Mouse (Mus musculus): Measurements from ENCODE around the gene Aldh3b1.
"Not testable (repeated sequence)": the region's sequence is repeated elsewhere in the genome, so short reads cannot be mapped to it uniquely, and the experiment has no call there.

The Aldh3b1 gene

DNA sequence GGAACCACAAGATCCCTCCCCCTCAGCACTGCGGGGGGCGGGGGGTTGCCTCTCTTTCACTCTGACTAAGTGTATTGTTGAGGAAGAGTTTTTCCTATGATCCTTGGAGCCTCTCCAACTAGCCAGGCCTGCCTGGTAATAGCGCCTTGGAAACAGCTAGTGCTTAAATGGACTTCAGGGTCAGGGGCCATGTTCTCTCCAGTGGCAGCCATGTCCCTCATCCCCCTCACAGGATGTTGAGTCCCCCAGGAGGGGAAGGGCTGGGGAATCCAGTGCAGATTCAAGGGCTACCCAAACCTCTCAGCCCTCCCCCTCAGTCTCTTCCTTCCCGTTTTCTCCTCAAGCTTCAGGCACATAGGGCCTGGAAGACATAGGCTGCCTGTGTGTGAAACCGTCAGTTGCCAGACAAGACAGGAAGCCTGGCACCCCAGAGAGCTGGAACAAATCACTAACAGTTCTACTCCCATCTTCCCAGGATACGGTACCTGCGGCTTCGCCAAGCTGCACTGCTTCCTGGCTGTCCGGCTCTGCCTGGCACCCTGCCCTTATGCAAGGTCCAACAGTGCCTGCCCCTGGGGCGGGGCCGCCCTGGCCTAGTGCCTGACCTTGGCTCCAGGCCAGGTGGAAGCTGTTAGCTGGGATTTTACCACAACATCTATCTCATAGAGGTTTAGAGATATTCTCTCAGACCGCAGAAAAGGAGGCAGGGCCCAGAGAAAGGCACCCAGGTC, at the start of gene Aldh3b1:
TSS of gene Aldh3b1 (minus strand) at position 598 of the 731 bp plus-strand sequence.
- DNase-seq (ENCODE audit: low spot score in 2 of 2), result peak; percentile 37 to 59

DNA sequence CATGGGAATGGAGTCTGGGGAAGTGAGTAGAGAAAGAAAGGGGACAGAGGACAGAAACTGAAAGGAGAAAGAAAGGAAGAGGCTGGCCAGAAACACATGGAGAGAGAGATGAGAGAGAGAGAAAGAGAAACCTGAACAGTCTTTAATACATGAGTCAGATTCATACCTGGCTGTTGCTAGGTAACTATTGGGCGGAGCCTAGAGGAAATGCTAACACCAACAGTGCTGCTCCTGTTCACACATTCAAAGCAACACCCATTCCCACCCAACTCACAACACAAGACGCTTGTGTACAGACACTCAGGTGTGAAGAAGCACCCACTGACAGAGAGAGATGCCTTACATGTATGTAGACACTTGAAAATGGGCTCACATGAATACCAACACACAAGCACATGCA, 46.3 kb upstream of the Aldh3b1 start:
- no peak for DNase-seq (ENCODE audit: low spot score in 2 of 2)

DNA sequence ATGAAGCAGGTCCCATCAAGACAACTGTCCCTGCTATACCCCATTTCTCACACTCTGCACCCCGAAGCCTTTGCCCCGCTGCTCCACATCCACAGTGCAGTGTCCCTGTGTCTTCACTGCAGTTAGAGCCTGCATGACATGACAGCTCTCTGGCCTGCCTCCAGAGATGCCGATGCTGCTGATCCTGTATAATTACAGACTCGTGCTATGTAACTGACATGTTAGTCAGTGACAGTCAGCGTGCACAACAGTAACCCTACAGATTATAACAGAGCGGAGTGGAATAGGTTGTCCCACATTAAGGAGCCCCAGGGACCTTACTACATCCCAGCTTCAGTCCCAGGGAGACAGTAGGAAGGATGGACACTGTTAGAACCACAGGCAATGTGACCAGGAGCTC, 45.0 kb upstream of the Aldh3b1 start:
- not testable (repeated sequence) for DNase-seq (ENCODE audit: low spot score in 2 of 2)

DNA sequence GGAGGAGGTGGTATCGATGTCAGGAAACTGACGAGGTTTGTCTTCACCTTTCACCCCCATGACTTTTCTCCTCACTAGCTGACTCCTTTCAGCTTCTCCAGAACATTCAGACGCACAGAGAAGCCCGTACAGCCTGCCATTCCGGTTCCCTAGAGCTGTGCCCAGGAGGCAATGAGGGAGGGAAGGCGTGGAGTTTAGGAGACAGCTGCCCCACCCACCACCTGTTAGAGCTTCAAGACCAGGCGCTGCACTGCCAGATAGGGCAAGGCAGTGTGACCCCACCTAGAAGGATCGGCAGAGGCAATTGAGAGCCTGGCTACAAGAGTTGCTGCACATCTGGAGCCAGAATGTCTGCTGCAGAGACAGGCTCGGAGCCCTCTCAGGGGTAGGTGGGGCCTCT, 42.6 kb upstream of the Aldh3b1 start, which contains the start of gene Aldh3b2:
TSS of gene Aldh3b2 (plus strand) at position 100 of the 400 bp plus-strand sequence.
- DNase-seq (ENCODE audit: low spot score in 2 of 2), result no peak

DNA sequence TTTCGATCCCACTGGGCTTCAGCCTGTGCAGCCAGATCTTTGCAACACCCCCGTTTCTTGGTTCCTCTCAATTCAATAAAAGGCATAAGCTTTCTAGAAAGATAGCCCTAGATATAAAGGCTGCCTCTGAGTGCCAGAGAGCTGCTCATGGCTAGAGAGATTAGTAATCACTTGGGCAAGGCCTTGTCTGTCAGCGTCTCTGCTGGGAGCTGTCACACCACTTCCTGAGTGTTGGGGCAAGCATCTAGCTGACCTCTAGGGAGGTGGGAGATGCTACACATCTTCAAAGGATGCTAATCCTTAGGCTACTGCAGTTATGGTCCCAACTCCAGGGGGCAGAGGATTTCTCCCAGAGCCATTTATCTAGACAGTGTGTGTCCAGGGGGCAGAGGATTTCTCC, 37.6 kb upstream of the Aldh3b1 start:
- no peak for DNase-seq (ENCODE audit: low spot score in 2 of 2)

DNA sequence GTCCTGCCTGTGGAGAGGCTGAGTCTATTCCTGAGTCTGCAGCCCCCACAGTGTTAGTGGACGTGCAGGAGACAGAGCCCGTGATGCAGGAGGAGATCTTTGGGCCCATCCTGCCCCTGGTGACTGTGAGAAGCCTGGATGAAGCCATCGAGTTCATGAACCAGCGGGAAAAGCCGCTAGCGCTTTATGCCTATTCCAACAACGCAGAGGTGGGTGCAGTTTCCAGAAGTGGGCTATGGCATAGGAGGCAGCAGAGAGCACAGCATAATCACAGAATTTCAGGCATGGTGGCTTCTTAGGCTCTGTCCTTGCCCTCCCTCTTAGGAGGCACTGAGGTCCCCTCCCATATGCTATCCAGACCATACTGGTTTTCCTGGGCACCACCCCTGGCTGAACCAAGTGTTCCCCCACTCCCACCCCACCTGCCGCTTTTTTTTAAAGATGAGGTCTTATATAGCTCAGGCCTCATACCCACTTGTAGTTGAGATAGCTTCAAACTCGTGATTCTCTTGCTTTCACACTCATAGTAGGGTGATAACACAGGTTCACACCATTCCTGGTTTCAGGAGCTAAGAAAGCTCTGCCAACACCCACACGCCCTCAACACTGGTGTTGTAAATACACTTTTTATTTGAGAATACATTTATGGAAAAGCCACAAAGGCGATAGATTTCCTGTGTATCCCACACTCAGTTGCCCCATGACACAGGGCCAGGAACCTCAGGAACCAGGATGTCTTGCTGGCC, 36.9 kb upstream of the Aldh3b1 start:
- DNase-seq (ENCODE audit: low spot score in 2 of 2), result peak in 1 of 2 experiments; percentile 34

DNA sequence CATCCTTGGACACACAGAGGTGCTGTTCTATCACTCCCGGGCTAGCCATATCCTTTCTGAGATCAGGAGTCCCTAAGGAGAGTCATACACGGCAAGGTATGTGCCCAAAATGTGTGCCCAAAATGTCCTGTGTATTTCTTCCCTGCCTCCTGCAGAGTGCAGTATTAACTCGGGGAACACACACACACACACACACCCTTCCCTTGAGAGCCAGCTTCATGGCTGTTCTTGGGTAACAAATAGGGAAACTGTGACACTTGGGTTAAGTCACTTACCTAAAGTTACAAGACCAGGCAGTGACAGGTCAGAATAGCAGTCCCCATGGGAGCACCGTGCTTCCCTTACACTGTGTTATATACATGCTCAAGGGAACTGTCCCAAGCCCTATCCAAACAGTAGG, 34.4 kb upstream of the Aldh3b1 start:
- no peak for DNase-seq (ENCODE audit: low spot score in 2 of 2)

DNA sequence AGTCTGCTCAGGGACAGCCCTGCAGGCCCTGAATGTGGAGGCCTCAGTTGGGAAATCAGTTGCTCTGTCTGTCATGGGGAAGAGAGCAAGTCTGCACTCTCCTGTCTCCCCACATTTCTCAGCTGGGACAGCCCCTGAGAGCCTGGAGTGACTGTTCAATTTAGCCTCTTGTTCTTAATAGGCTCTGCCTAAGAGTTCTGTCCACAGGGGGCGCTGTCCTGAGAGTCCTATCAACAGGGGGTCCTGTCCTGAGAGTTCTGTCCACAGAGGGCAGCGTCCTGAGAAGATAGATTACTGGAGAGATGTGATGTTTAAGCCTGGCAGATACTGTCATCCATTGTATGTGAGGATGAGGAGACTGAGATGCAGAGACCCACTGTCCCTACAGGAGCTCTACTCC, 32.9 kb upstream of the Aldh3b1 start:
- no peak for DNase-seq (ENCODE audit: low spot score in 2 of 2)

DNA sequence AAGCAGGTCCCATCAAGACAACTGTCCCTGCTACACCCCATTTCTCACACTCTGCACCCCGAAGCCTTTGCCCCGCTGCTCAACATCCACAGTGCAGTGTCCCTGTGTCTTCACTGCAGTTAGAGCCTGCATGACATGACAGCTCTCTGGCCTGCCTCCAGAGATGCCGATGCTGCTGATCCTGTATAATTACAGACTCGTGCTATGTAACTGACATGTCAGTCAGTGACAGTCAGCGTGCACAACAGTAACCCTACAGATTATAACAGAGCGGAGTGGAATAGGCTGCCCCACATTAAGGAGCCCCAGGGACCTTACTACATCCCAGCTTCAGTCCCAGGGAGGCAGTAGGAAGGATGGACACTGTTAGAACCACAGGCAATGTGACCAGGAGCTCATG, 32.2 kb upstream of the Aldh3b1 start:
- DNase-seq (ENCODE audit: low spot score in 2 of 2), result not testable (repeated sequence)

DNA sequence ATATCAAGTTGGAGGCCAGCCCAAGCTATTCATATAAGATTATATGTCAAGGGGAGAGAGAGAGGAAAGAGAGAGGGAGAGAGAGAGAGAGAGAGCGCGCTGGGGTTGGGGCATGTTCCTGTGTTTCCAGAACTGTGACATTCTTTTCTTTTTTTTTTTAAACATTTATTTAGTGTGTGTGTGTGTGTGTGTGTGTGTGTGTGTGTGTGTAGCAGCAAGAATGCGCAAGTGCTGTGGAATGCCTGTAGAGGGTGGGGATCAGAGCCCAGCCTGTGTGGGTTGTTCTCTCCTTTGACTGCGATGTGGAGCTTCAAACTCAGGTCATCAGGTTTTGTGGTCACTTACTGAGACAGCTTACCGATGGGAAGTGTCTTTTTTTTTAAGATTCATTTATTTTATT, 30.6 kb upstream of the Aldh3b1 start:
- no peak for DNase-seq (ENCODE audit: low spot score in 2 of 2)

DNA sequence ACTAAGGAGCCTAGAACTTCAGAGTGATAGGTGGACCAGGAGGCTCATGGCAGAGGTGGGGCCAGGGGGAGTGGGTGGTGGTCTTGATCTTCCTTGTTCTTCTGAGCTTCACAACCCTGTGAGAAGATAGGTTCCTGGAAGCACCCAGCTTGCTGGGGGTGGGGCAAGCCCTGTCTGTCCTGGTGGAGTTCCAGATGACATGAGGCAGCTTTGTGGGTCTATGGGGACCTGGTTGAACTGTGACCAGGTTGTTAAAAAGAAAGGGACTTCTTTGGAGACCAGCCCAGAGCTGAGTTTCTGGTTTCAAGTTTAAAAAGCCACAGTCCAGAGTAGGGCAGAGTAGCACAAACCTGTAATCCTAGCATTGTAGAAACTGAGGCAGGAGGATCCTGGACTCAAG, 29.4 kb upstream of the Aldh3b1 start:
- no peak for DNase-seq (ENCODE audit: low spot score in 2 of 2)

DNA sequence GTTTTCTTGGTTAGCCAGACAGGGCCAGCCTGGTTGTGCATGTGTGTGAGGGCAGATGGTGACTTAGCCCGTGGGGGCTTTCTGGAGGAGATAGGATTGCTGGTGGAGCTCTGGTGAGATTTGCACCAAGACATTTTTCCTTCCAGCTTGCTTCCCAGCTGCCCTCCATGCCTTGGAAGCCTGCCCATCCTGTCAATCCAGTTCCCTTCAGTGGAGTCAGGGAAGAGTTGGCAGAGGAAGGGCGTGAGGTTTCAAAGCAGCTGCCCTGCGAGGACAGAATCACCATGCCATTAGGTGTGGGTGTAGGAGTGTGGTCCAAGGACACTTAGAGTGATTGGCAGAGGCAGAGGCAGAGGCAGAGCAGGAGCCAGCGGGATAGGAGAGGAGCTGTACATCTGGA, 28.9 kb upstream of the Aldh3b1 start, which contains the start of gene Aldh3b3:
TSS of gene Aldh3b3 (plus strand) at position 176 of the 400 bp plus-strand sequence.
- no peak for DNase-seq (ENCODE audit: low spot score in 2 of 2)

DNA sequence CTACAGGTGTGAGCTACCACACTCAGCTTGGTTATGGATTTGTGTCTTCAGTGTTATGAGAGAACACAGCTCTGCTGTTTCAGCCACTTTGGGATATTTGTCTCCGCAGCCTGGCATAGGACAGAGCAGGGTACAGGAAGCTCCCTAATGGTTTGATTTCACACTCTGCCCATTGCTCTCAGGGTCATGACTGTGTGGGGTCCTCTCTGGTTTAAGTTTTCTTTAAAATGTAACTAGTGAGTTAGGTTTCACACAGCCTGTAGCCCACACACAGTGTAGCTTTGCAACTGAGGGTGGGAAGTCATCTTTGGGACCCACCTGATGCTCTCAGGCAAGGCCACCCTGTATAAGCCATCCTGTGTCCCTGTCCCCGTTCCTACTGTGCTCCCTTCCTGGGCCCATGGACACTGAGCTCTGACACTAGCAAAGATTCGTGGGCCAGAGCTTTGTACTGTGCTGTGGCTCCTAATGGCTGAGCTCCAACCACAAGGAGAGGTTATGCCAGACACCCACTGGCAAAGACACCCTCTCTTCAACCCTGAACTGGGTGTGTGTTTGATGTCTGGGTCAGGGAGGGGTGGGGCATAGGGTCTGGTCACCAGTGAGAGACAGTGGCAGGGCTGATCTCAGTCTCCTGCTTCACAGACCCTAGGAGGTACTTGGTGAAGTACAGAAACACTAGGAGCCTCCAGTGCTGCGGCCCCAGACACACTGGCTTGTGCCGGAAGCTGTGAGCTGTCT, 27.9 kb upstream of the Aldh3b1 start:
- DNase-seq (ENCODE audit: low spot score in 2 of 2), result not testable (repeated sequence)

DNA sequence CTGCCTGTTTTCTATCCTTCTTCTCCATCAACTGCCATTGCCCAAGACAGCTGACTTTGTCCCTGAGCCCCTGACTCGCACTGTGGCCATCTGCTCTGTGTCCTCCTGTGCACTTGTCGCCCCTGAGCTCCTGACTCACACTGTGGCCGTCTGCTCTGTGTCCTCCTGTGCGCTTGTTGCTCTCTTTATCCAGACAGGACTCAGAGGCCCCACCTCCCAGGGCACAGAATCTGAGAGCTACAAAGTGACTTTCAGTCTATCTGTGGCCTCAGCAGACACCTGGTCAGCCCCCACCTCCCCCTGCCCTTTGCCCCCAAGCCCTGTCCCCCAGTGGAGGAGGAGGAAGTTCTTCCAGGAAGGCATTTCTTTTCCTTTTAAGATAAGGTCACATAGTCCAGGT, 26.2 kb upstream of the Aldh3b1 start:
- DNase-seq (ENCODE audit: low spot score in 2 of 2), result no peak

DNA sequence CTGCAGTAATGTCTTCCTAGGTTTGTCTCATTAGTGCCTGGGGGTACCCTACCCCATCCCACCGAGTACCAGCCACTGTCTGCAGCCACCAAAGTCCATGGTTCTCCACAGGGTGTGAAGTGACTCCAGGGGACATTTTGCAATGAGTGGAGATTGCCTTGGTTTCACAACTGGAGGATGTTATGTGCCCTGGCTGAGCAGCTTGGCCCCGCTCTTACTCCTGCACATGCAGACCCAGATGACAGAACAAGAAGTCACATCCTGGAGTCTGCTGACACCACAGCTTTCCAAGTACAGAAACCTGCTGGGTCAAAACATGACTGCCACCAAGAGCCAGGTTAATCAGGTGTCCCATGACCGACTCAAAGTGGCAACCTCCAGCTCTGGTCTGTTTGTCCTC, 25.4 kb upstream of the Aldh3b1 start:
- no peak for DNase-seq (ENCODE audit: low spot score in 2 of 2)

DNA sequence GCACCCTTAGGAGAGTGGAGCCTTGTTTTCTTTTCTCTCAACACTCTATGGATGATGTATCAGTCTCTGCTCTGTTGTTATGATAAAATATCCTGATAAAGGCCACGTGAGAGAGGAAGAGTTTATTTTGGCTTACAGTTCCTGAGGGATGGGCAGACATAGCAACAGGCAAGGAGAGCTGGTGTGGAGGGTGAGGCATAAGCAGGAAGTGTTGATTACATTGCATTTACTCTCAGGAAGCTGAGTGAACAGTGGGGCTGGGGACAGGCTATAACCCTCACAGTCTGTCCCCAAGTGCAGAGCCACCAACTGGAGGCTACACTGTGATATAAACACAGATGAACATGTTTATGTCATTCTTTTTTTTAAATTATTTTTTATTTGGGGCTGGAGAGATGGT, 22.5 kb upstream of the Aldh3b1 start:
- DNase-seq (ENCODE audit: low spot score in 2 of 2), result no peak

DNA sequence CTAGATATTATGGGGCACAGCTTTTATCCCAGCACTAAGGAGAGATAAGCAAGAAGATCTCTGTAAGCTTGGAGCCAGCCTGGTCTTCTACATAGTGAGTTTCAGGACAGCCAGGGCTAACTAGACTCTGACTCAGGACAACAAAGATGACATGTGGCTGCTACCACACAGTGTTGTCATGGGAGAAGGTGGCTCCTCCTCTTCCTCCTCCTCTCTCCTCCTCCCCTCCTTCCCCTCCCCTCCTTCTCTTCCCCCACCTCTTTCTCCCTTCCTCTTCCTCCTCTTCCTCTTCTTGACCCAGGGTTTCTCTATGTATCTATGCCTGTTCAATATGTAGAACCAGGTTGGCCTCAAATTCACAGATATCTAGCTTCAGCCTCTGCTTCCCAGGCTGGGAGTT, 21.9 kb upstream of the Aldh3b1 start:
- DNase-seq (ENCODE audit: low spot score in 2 of 2), result no peak

DNA sequence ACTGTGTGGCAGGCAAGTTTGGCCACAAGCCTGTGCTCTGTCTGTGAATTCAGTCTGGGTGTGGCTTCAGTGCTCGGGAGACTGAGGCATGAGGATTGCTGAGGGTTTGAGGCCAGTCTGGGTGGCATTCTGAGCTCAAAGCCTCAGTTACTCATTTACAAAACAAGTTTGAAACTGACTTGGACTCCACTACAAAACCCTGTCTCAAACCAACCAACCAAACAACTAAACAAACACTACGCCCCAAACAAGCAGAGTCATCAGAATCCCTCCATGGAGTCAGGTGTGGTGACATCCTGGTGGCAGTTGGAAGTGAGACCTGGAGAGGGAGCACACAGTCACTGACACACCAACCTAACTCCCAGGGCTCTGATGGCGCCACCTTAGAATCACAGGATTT, 20.7 kb upstream of the Aldh3b1 start:
- DNase-seq (ENCODE audit: low spot score in 2 of 2), result no peak

DNA sequence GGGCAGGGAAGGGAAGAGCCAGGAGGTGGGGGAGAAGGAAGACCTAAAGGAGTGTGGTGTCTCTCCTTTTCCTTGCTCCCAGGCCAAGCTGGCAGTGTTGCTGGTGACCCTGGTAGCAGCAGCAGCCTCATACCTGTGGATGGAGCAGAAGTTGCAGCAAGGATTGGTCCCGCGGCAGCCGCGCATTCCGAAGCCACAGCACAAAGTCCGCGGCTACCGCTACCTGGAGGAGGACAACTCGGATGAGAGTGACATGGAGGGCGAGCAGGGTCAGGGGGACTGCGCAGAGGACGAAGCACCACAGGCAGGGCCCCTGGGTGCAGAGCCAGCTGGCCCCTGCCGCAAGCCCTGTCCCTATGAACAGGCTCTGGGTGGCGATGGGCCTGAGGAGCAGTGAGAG, 18.9 kb upstream of the Aldh3b1 start:
- no peak for DNase-seq (ENCODE audit: low spot score in 2 of 2)

DNA sequence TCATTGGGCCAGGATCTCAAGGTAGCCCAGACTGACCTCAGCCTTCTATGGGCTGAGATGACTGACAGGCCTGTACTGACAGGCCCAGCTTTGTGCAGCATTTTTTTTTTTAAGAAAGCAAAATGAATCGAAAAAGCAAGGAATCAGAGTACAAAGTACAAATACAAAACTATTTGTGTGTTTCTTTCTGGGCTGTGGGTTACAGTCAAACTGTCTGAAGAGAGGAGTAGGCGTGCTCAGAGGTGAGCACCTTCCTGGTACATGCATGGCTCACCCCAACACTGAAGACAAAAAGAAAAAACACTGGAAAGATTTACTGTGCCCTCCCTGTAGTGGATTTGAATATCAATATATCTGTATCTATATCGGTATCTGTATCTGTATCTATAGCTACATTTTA, 18.2 kb upstream of the Aldh3b1 start:
- no peak for DNase-seq (ENCODE audit: low spot score in 2 of 2)

DNA sequence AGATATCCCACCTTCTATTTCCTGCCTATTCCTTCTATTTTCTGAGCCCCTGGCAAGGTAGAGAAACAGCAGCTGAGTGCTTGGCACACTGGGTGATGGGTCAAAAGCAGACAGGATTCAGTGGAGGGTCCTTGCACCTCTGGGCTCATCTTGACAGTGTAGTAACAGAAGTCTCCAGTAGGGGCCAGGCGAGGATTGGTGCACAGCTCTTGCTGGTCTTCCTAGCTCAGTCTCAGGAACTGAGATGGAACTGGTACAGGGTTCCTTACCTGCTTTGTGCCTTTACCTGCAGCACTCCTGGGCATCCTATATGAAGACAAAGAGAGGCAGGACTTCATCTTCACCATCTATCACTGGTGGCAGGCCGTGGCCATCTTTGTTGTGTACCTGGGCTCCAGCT, 17.1 kb upstream of the Aldh3b1 start:
- peak; percentile 71 to 75 for DNase-seq (ENCODE audit: low spot score in 2 of 2)

DNA sequence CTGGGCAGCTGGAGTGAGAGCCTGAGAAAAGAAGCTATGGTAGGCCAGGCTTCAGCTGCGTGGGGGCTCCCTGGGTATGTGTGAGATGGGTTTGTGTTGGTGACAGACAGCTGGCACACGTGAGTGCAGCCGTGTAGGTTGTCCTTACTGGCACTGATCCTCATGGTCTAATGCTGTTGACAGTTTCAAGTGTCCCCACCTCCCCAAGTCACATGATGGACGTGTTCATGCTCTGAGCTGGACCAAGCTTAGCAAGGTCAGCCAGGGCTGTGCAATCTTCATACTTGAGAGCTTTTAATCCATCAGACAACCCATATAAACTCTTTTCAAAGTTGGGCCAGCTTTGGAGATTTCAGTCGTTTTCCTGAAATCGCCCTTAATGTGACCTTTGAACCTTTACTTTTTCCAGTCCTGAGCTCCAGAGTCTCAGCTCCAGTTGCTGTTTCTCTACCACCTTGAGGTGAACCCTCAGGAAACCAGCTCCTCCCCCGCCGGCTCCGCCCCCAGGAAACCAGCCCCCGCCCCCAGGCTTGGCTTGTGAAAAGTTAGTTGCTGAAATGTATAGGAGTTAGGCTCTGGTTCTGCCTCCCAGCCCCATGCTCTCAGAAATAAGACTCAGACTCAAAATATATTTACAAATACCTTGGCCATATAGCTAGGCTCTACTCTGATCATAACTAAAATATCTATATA, 16.4 kb upstream of the Aldh3b1 start:
- DNase-seq (ENCODE audit: low spot score in 2 of 2), result no peak

Data from frontal cortex, postnatal 36 days (tissue).